Mouse (Mus musculus) retina, postnatal 7 days (tissue): ENCODE measurements around the gene Msh3.
A peak's percentile ranks its signal among the peaks of the same experiment; 100 is the strongest.
"Not testable (repeated sequence)": the region's sequence is repeated elsewhere in the genome, so short reads cannot be mapped to it uniquely, and the experiment has no call there.

Experiments
- DNase-seq: peaks from one replicate; pipeline ENCODE4 v3.0.0-alpha.2; 2012; ENCODE audit warnings: low read depth, low spot score

The Msh3 gene

GRCm38 (mm10) chr13:92252331-92252730, 102.5 kb downstream of the Msh3 start:
- DNase-seq: no peak

GRCm38 (mm10) chr13:92247576-92247975, 107.2 kb downstream of the Msh3 start:
- no peak for DNase-seq

GRCm38 (mm10) chr13:92246966-92247365, 107.8 kb downstream of the Msh3 start:
- DNase-seq: no peak

GRCm38 (mm10) chr13:92244731-92245130, 110.1 kb downstream of the Msh3 start:
- DNase-seq: no peak

DNA sequence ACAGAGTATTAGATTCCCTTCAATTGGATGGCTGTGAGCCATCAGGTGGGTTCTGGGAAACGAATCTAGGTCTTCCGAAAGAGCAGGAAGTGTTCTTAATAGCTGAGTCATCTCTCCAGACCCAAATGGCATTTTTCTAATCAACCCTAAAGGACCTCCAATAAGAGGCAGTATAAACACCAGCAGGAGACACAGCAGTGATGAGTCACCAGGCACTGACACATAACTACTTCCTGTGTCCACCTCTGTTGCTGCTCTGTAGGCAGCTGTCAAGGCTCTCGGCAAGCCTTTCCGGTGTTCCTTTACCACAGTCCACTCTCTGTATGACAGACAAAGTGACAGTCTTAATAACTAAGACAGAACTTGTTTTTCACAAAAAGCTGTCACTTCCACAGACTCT, 113.4 kb downstream of the Msh3 start:
- no peak for DNase-seq

DNA sequence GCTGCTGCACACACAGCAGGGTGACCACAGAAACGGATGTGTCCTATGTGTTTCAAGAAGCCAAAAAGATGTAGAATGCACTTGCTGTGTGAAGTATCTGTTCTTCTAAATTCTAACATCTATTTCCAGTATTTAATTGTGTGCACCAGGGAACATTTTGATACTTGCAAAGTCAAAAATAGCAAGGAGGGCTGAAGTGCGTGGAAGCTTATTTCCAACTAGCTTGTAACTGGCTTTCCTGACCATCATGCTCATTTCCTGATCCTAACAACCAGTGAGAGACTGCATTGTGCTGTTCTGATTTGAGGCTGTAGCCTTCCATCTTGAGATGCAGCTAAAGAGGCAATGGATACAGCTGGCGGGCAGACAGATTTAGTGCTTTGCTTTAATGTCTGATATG, 116.9 kb downstream of the Msh3 start:
- no peak for DNase-seq

DNA sequence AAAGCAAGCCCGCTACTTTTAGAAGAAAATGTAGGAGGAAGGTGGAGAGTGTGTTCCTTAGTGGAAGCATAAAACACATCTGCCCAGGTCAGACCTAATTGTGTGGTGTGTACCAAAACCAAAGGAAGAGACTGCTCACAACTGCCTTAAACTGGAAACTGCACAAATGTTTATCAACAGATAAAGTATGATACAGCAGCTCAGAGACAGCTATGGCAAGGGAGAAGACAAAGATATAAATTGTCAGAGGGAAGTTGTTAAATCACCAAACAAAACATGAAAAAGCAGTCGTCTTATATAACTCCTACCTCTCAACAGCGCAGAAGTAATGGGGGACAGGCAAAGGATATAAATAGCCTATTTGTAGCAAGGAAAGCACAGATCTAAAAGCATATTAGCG, 117.8 kb downstream of the Msh3 start:
- no peak for DNase-seq

GRCm38 (mm10) chr13:92232076-92232938, 122.5 kb downstream of the Msh3 start:
- no peak for DNase-seq

DNA sequence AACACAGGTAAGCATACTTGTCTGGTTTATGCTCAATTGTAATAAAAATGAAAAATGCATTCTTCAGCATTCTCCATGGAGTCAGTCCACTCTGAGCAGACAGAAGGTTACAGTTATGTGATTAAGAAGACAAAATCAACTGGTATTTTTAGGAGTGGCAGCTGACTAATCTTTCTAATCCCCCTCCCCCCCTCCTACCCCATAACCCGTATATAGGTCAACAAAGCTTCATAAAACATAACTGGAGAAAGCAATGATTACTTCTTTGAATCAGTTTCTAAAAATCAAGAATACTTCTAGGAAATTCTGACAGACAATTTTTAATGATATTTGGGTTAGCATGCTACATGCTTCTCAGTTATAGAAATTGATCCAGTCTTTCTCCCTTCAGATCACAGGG, 126.8 kb downstream of the Msh3 start:
- peak; percentile 14 for DNase-seq

DNA sequence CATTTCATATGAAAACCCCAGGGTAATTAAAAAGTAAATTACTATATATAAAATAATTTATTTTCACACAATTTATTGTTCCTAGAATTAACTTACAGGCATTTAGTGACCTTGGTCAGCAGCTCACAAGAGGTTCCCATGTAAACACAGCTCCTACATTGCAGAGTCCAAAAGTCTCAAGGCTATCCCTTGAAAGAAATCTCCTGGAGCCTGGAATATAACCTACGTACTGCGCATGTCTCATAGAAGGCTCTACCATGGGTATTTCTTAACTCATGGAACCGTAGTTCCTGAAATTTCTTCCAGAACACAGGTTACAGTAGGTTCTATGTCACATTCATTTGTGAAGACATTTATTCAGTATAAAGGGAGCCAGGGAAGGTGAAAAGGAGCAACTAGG, 131.2 kb downstream of the Msh3 start:
- no peak for DNase-seq

DNA sequence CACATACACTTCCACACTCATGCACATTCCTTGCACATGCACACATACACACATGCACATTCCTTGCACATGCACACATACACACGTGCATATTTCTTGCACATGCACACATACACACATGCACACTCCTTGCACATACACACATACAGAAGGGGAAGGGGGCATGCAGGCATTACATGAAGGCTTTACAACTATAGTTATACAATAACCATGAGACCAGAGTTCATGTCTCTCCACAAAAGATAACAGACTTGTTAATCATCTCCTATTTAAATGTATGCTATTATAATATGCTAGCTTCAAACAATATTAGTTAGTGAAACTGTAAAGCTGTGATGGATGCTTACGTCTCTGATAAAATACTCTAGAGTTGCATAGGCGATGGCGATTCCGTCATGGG, 132.0 kb downstream of the Msh3 start:
- DNase-seq: no peak

DNA sequence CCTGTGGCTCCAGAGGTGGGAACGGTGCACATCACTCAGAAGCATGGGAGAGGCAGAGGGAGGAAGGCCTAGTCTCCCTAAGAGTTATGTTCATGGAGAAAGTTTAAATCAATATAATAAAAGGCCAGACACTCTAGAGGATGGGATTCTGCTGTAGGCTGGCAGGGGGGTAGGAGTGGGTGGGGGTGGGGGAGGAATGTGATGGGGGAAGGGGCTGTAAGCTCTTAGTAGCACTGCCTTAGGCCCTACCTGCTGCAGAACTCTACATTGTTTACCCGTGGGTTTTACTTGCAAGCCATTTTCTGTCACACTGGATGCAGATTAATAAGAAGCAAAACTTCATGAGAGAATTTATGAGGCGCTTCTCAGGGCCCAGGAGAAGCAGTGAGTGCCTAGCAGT, 135.0 kb downstream of the Msh3 start:
- no peak for DNase-seq

- no peak for DNase-seq
Measured at GRCm38 (mm10) chr13:92217216-92217615, 137.6 kb downstream of the Msh3 start.

DNA sequence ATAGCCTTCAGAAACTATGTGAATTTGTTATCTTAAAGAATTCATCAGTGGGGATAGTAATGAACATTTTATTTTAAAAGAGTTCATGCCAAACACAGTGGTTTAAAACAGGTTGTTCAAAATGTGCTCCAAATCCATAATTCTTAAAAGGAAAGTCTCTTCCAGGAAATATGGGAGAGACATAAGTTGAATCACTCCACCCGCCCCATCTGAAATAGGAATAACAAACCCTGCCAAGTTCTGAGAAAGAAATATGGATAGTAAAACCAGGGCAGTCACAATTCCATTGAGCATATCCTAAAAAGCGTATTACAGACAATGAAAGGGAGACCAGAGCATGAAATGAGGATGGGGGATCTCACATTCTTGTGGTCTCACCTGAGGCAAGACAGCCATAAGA, 157.9 kb downstream of the Msh3 start:
- DNase-seq: no peak

GRCm38 (mm10) chr13:92193806-92194205, 161.0 kb downstream of the Msh3 start:
- DNase-seq: not testable (repeated sequence)

- DNase-seq: not testable (repeated sequence)
Measured at GRCm38 (mm10) chr13:92172686-92173085, 182.1 kb downstream of the Msh3 start.
